Mouse (Mus musculus) limb, embryonic 12.5 days (tissue): ENCODE measurements around the gene Hnf1b. TPM values are rescaled to one million over a fixed set of nuclear protein-coding genes. Genes with fewer than 3 reads are reported as not detected.
A peak's percentile ranks its signal among the peaks of the same experiment; 100 is the strongest.

Experiments
- ATAC-seq: fragments of 200-750 bp; cut with Nextera tagmentation; 2 replicates; pipeline ENCODE4 v1.8.0; 2017; ENCODE audit warnings: low read depth, moderate TSS enrichment; ENCODE audit not compliant: insufficient number of reproducible peaks, insufficient read depth, low FRiP score, low TSS enrichment
- H3K27ac ChIP-seq: fragments of 300-500 bp; sonication (generic); 2 replicates; pipeline ENCODE4 v1.5.1; 2016; ENCODE audit warnings: mild to moderate bottlenecking, moderate library complexity
- H3K27me3 ChIP-seq: fragments of 300-500 bp; sonication (generic); 2 replicates; pipeline ENCODE4 v1.6.1; 2016; ENCODE audit warnings: mild to moderate bottlenecking, moderate library complexity
- H3K36me3 ChIP-seq: fragments of 300-500 bp; sonication (generic); 2 replicates; pipeline ENCODE4 v1.6.1; 2016; ENCODE audit warnings: mild to moderate bottlenecking, moderate library complexity
- H3K4me1 ChIP-seq: fragments of 300-500 bp; sonication (generic); replicated peaks from 2 replicates; pipeline ENCODE4 v1.6.1; 2016
- H3K4me2 ChIP-seq: fragments of 300-500 bp; sonication (generic); 2 replicates; pipeline ENCODE4 v1.6.1; 2016; ENCODE audit warnings: mild to moderate bottlenecking, moderate library complexity
- H3K4me3 ChIP-seq: fragments of 300-500 bp; sonication (generic); replicated peaks from 2 replicates; pipeline ENCODE4 v1.5.1; 2016; ENCODE audit warnings: mild to moderate bottlenecking
- H3K9ac ChIP-seq: fragments of 300-500 bp; sonication (generic); replicated peaks from 2 replicates; pipeline ENCODE4 v1.6.1; 2016; ENCODE audit warnings: mild to moderate bottlenecking, moderate library complexity
- H3K9me3 ChIP-seq: fragments of 300-500 bp; sonication (generic); 2 replicates; pipeline ENCODE4 v1.6.1; 2016; ENCODE audit warnings: mild to moderate bottlenecking, moderate library complexity
- WGBS: fragments of 180-500 bp; shearing (Covaris S2); methylation state at CpG from one replicate; pipeline ENCODE4 v1.1.7; 2016; 5-methylcytosine and 5-hydroxymethylcytosine counted together
- polyA plus RNA-seq: library from polyadenylated mRNA; unstranded; fragments of >200 nt; fragmentation: Nextera tagmentation; extraction: Ambion mirVana; gene quantifications from 2 replicates; pipeline ENCODE4 v1.2.1, GENCODE M21; 2016

The Hnf1b gene
- polyA plus RNA-seq, 1 experiment from 2014 or later: not detected

DNA sequence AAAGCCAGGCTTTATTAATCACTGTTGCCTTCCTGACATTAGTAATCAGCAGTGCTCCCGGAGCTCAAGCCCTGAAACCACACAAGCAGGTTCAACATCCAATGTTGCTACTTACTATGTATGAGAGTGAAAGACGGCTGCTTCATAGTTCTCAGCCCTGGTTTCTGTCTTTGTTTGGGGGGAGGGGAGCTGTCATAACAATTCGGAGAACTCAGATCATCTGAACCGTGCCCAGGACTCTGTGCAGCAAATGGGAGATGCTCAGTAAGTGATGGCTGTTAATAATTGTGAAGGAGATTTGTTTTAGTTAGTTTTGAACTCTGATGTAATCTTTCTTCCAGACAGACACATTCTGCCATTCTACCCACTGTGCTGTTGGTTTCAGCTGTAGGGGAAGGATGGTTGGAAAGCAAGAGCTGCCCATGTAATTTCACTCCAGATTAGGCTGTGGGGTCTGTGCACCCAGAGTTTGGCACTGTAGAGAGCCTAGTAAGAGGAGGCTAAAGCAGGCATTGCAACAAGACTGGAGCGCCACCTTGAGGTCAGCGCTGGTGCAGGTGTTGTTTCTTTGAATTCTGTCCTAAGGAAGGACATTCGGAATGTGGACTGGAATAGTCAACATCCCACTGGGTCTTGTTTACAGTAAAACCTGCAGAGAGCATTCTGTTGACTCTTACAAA is 86.3 kb downstream of the Hnf1b start:
- WGBS: 31% methylated on average over 7 of the region's 7 CpGs
- Histone ChIP-seq H3K27me3 (no peaks in the 10 kb centered on the region), H3K9ac (no peak overlapping the region), H3K36me3 (no peaks in the 10 kb centered on the region), H3K9me3 (no peaks in the 10 kb centered on the region), H3K4me2 (no peak overlapping the region), H3K4me3 (no peak overlapping the region), H3K4me1 (no peaks in the 10 kb centered on the region), H3K27ac (no peak overlapping the region)
- no peak for ATAC-seq

GRCm38 (mm10) chr11:83938556-83938955 is 88.7 kb downstream of the Hnf1b start:
- Histone ChIP-seq H3K4me1 (peaks cover 7% of the 10 kb centered on the region; the same call in 1 of the 2 replicates), H3K9ac (no peak overlapping the region), H3K27ac (no peak overlapping the region), H3K4me3 (no peak overlapping the region), H3K4me2 (no peak overlapping the region), H3K27me3 (no peaks in the 10 kb centered on the region), H3K36me3 (peaks cover 3% of the 10 kb centered on the region), H3K9me3 (no peaks in the 10 kb centered on the region)
- ATAC-seq: no peak
- 82% methylated on average over 8 of the region's 8 CpGs for whole genome bisulfite sequencing

DNA sequence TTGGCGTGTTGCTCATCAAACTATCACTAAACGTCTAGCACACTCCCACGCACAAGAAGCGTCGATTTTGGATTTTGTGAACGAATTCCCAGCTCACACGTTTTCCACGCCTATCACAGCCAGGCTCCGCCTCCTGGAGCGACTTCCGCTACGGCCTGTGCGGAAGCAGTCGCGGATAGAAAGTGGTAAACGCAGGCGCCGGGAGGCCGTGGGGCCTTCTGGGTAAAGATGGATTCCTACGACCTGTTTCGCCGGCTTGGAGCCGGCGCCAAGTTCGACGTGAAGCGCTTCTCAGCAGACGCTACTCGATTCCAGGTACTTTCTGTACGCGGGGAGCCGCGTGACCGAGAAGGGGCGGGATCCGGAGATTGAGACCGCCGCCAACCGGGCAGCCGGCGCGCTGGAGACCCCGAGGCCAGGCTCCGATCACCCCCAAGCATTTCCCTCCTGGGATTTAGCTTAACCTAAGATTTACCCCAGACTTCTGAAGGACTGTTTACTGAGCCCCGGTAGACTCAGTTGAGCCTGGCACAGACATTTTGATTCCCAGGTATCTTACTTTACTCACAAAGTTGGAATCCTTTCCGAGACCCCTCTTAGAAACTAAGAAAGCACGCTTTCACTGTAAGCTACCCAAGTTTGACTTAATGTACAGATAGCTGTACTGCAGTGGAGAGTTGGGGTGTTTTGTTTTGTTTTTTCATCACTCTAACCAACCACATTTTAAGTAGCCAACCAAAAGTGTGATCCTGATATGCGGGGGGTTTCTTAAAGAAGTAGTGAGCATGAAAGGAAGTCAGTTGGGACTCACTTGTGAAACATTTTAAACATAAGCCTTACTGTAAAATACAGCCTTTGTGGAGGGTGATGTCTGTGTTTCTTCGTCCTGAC is 92.3 kb downstream of the Hnf1b start, which contains the start of gene Ddx52:
Gene Ddx52 (plus strand): TSS at position 113 of the 891 bp plus-strand sequence.
- Histone ChIP-seq H3K9me3 (no peaks in the 10 kb centered on the region), H3K4me3 (peak within 1 kb of the TSS; percentile 80), H3K9ac (peak within 1 kb of the TSS; percentile 89), H3K27me3 (no peaks in the 10 kb centered on the region), H3K4me1 (peaks cover 7% of the 10 kb centered on the region; the same call in 1 of the 2 replicates), H3K36me3 (peaks cover 40% of the 10 kb centered on the region), H3K27ac (peak within 1 kb of the TSS; percentile 87), H3K4me2 (peak within 1 kb of the TSS; percentile 81)
- ATAC-seq: peak; percentile 85
- WGBS: 1% methylated on average over 49 of the region's 49 CpGs

Other genes with a start within 250 kb of the Hnf1b start
- not detected in 2 replicates for gene Rpl9-ps1, start 204.4 kb upstream of the Hnf1b start, polyA plus RNA-seq
- gene Ccl3, start 200.7 kb upstream of the Hnf1b start, polyA plus RNA-seq: 0.29 TPM in 1 of 2 replicates, not detected in the other
- 0.46 and 1.0 TPM in 2 replicates for gene Ccl4, start 187.5 kb upstream of the Hnf1b start, polyA plus RNA-seq
- gene Wfdc17, start 146.1 kb upstream of the Hnf1b start, polyA plus RNA-seq: 0.87 and 0.90 TPM in 2 replicates
- not detected in 2 replicates for gene Wfdc18, start 141.0 kb upstream of the Hnf1b start, polyA plus RNA-seq
- gene Wfdc21, start 103.1 kb upstream of the Hnf1b start, polyA plus RNA-seq: not detected in 2 replicates
- 30.4 and 30.8 TPM in 2 replicates for gene Heatr6, start 96.4 kb upstream of the Hnf1b start, polyA plus RNA-seq
- 39.6 and 47.8 TPM in 2 replicates for gene Ddx52, start 92.0 kb downstream of the Hnf1b start, polyA plus RNA-seq
- gene Synrg, start 114.4 kb downstream of the Hnf1b start, polyA plus RNA-seq: 7.7 and 8.6 TPM in 2 replicates
- 9.6 TPM in 2 replicates for gene Dusp14, start 219.2 kb downstream of the Hnf1b start, polyA plus RNA-seq